23 mouse cellular contexts compared by ENCODE assay signal in genomic region chr12:26212447-26212846, GRCm38 (mm10).
"Had no signal": no experiment of that assay in that cellular context is flagged by ENCODE, and none has a peak within 500 bp of the region (broad histone marks: within the 10 kb centered on the region; RNA-seq: fewer than 3 reads in every experiment).

No protein-coding gene starts in this region.

- H3K4me2 ChIP-seq: heart, embryonic 11.5 days; heart, embryonic 13.5 days; heart, embryonic 15.5 days; hindbrain, embryonic 13.5 days; hindbrain, embryonic 15.5 days; limb, embryonic 13.5 days; limb, embryonic 15.5 days; liver, embryonic 12.5 days had no signal

- ATAC-seq: hindbrain, postnatal 0 days; intestine, embryonic 16.5 days; liver, embryonic 12.5 days had no signal

- H3K9ac ChIP-seq: heart, embryonic 13.5 days; heart, embryonic 15.5 days; hindbrain, embryonic 13.5 days; hindbrain, embryonic 15.5 days; limb, embryonic 13.5 days; limb, embryonic 15.5 days; liver, embryonic 12.5 days; liver, embryonic 14.5 days had no signal

- H3K9me3 ChIP-seq: heart, embryonic 13.5 days; heart, embryonic 15.5 days; hindbrain, embryonic 13.5 days; hindbrain, embryonic 15.5 days; limb, embryonic 13.5 days; limb, embryonic 15.5 days; liver, embryonic 12.5 days had no signal

- H3K4me3 ChIP-seq: heart, adult 2 months; heart, embryonic 13.5 days; heart, embryonic 15.5 days; hindbrain, embryonic 13.5 days; hindbrain, embryonic 15.5 days; limb, embryonic 13.5 days; limb, embryonic 15.5 days; liver, embryonic 12.5 days had no signal

- H3K27me3 ChIP-seq: heart, embryonic 15.5 days; hindbrain, embryonic 13.5 days; hindbrain, embryonic 15.5 days; limb, embryonic 13.5 days; limb, embryonic 15.5 days; liver, embryonic 12.5 days had no signal

- H3K4me1 ChIP-seq: heart, embryonic 15.5 days; limb, embryonic 15.5 days; liver, embryonic 12.5 days had no signal

- H3K36me3 ChIP-seq: heart, embryonic 13.5 days; heart, embryonic 15.5 days; hindbrain, embryonic 13.5 days; hindbrain, embryonic 15.5 days; limb, embryonic 13.5 days; limb, embryonic 15.5 days; liver, embryonic 12.5 days had no signal

- H3K27ac ChIP-seq: heart, adult 2 months; heart, embryonic 13.5 days; heart, embryonic 15.5 days; hindbrain, embryonic 13.5 days; hindbrain, embryonic 15.5 days; hindbrain, postnatal 0 days; limb, embryonic 13.5 days; limb, embryonic 15.5 days; liver, embryonic 12.5 days; liver, embryonic 14.5 days had no signal

- DNase-seq: gastrocnemius, postnatal 14 days; gastrocnemius, postnatal 36 days; heart, adult 11 months; heart, adult 2 months; heart, postnatal 14 days; heart, postnatal 36 days; kidney, adult 11 months; kidney, adult 2 months; kidney, postnatal 36 days; layer of hippocampus, adult 9-11 months; layer of hippocampus, postnatal 36 days; left cerebral cortex, postnatal 4 days had no signal
